Mouse (Mus musculus) neural tube, embryonic 12.5 days (tissue): ENCODE data around the gene Evi2b. TPM values are rescaled to one million over a fixed set of nuclear protein-coding genes. Genes with fewer than 3 reads are reported as not detected.

Experiments used
- ATAC-seq: fragments of 200-750 bp; cut with Nextera tagmentation; 2 replicates; pipeline ENCODE4 v1.8.0; 2017; ENCODE audit warnings: low read depth, mild to moderate bottlenecking, moderate TSS enrichment, moderate library complexity; ENCODE audit not compliant: low FRiP score
- H3K27ac ChIP-seq: fragments of 300-500 bp; sonication (generic); 2 replicates; pipeline ENCODE4 v1.5.1; 2016
- H3K27me3 ChIP-seq: fragments of 300-500 bp; sonication (generic); replicated peaks from 2 replicates; pipeline ENCODE4 v1.6.1; 2016; ENCODE audit warnings: mild to moderate bottlenecking
- H3K36me3 ChIP-seq: fragments of 300-500 bp; sonication (generic); 2 replicates; pipeline ENCODE4 v1.6.1; 2016; ENCODE audit warnings: mild to moderate bottlenecking
- H3K4me1 ChIP-seq: fragments of 300-500 bp; sonication (generic); 2 replicates; pipeline ENCODE4 v1.6.1; 2016
- H3K4me2 ChIP-seq: fragments of 300-500 bp; sonication (generic); replicated peaks from 2 replicates; pipeline ENCODE4 v1.6.1; 2016; ENCODE audit warnings: mild to moderate bottlenecking
- H3K4me3 ChIP-seq: fragments of 300-500 bp; sonication (generic); 2 replicates; pipeline ENCODE4 v1.5.1; 2016
- H3K9ac ChIP-seq: fragments of 300-500 bp; sonication (generic); 2 replicates; pipeline ENCODE4 v1.6.1; 2016; ENCODE audit warnings: mild to moderate bottlenecking
- H3K9me3 ChIP-seq: fragments of 300-500 bp; sonication (generic); 2 replicates; pipeline ENCODE4 v1.6.1; 2016; ENCODE audit warnings: mild to moderate bottlenecking
- WGBS: fragments of 180-500 bp; shearing (Covaris S2); methylation state at CpG from one replicate; pipeline ENCODE4 v1.1.7; 2016; 5-methylcytosine and 5-hydroxymethylcytosine counted together
- polyA plus RNA-seq: library from polyadenylated mRNA; unstranded; fragments of >200 nt; fragmentation: Nextera tagmentation; extraction: Ambion mirVana; gene quantifications from 2 replicates; pipeline ENCODE4 v1.2.1, GENCODE M21; 2016

The Evi2b gene
- 0.37 TPM in 1 of 2 replicates, not detected in the other for polyA plus RNA-seq

DNA sequence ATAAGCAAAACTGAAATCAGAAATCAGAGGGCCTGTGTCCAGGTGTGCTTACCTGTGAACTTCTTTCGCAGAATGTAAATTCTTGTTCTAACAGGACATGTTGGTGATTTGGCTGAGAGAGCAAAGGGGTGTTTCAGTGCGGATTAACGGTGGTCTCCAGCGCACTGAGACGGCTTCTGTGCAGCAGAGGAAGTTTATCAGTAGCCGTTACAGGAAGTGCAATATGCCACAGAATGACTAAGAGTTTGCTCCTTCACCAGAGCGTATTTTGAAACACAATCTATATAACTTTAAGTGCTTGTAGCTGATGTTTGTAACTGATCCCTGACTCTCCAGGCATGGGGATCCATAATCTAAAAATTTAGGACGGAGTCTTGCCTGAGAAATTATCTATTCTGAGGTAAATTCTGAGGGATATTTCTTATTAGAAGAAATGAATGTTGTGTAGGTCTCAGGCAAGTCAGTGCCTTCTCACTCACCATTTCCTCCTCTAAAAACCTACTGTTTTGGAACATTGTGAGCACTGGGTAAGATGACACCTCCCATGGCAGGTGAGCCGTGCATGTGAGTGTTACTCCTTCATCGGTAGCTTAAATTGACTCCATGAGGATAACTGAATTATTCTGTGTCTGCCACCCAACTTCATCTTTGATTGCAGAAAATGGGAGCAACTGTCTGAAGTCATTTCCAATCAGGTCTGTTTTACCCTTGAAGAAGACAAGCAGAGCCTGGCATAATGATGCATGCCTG lies at the start of gene Evi2b:
Evi2b (minus strand) TSS at position 203 of the 750 bp plus-strand sequence.
- no peak within 1 kb of the TSS for H3K27ac ChIP-seq
- 87% methylated on average over 10 of the region's 10 CpGs for WGBS

GRCm38 (mm10) chr11:79570319-79570718 lies 46.8 kb upstream of the Evi2b start:
- H3K9ac ChIP-seq = no peak overlapping the region
- ATAC-seq = no peak
- no peak overlapping the region for H3K4me3 ChIP-seq
- H3K27ac ChIP-seq = no peak overlapping the region
- H3K4me1 ChIP-seq = no peaks in the 10 kb centered on the region
- H3K27me3 ChIP-seq = no peaks in the 10 kb centered on the region
- no peaks in the 10 kb centered on the region for H3K9me3 ChIP-seq
- H3K4me2 ChIP-seq = no peak overlapping the region
- H3K36me3 ChIP-seq = peaks cover 76% of the 10 kb centered on the region
- WGBS = 87% methylated on average over 2 of the region's 2 CpGs

More for the DNA sequence above, at the start of gene Evi2b:
- no peak within 1 kb of the TSS for H3K9ac ChIP-seq
- ATAC-seq = no peak
- H3K4me1 ChIP-seq = no peaks in the 10 kb centered on the region
- no peak within 1 kb of the TSS for H3K4me3 ChIP-seq
- no peaks in the 10 kb centered on the region for H3K27me3 ChIP-seq
- H3K9me3 ChIP-seq = no peaks in the 10 kb centered on the region
- H3K36me3 ChIP-seq = peaks cover 2% of the 10 kb centered on the region; the same call in 1 of the 2 replicates
- H3K4me2 ChIP-seq = no peak within 1 kb of the TSS

DNA sequence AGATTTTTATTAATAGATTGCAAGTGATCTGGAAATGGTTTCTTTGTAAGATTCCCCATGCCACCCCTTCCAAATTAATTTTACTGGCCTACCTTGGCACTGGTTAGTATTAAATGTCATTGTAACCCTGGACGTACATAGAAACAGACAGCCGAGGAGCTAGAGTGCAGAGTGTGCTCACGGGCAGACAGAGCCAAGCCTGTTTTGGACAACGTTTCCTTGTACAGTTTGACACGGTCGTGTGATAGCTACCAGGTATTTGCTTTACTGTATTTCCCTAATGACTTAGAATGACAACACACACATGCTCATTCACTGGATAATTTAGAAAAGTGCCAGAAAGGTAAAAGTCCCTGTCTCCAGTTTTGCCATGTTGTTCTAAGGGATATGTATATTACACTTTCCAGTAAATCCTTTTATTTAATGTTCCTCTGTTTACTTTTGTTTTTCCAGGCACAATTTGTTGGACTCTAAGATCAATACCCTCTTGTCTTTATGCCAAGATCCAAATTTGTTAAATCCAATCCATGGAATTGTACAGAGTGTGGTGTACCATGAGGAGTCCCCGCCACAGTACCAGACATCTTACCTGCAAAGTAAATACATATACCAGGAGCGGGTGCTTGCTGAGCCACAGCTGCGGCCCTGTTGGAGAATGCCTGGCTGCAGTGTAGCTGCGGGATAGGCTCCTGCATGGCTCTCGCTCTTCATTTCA lies 44.8 kb upstream of the Evi2b start:
- H3K4me1 ChIP-seq = no peaks in the 10 kb centered on the region
- H3K4me3 ChIP-seq = no peak overlapping the region
- no peaks in the 10 kb centered on the region for H3K27me3 ChIP-seq
- H3K4me2 ChIP-seq = no peak overlapping the region
- H3K27ac ChIP-seq = no peak overlapping the region
- WGBS = 92% methylated on average over 11 of the region's 11 CpGs
- ATAC-seq = no peak
- H3K36me3 ChIP-seq = peaks cover 69% of the 10 kb centered on the region
- no peaks in the 10 kb centered on the region for H3K9me3 ChIP-seq
- no peak overlapping the region for H3K9ac ChIP-seq

- Histone ChIP-seq H3K4me3 (no peak overlapping the region), H3K36me3 (peaks cover 80% of the 10 kb centered on the region), H3K27ac (no peak overlapping the region), H3K4me2 (no peak overlapping the region), H3K9me3 (no peaks in the 10 kb centered on the region), H3K4me1 (no peaks in the 10 kb centered on the region), H3K27me3 (no peaks in the 10 kb centered on the region), H3K9ac (no peak overlapping the region)
- WGBS = 76% methylated on average over 1 of the region's 1 CpGs
- ATAC-seq = no peak
These were observed 43.4 kb upstream of the Evi2b start for GRCm38 (mm10) chr11:79566947-79567346.

- Histone ChIP-seq H3K4me2 (no peak overlapping the region), H3K27me3 (no peaks in the 10 kb centered on the region), H3K9me3 (no peaks in the 10 kb centered on the region), H3K9ac (no peak overlapping the region), H3K36me3 (peaks cover 71% of the 10 kb centered on the region), H3K4me3 (no peak overlapping the region), H3K4me1 (no peaks in the 10 kb centered on the region), H3K27ac (no peak overlapping the region)
- WGBS = 92% methylated on average over 7 of the region's 7 CpGs
- ATAC-seq = no peak
These were observed 39.9 kb upstream of the Evi2b start for GRCm38 (mm10) chr11:79563493-79563892.

DNA sequence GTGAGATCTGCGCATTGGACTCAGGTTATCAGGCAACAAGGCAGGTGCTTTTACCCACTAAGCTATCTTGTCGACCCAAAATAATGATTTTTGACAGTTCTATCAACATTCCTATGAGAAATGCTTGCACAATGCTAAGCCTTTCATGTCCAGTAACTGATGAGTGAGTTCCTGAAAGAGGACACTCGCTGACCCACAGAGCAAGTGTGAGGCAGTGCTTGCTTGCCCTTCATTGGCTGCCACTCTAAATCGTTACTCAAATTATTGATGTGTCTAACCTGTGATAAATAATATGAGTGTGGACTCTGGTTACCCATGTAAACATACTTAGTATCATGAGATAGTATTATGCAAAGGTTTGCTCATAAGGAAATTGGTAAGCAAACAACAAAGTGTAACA lies 37.0 kb upstream of the Evi2b start:
- Histone ChIP-seq H3K27me3 (no peaks in the 10 kb centered on the region), H3K36me3 (peaks cover 64% of the 10 kb centered on the region), H3K4me1 (no peaks in the 10 kb centered on the region), H3K9me3 (no peaks in the 10 kb centered on the region), H3K9ac (no peak overlapping the region), H3K4me3 (no peak overlapping the region), H3K27ac (no peak overlapping the region), H3K4me2 (no peak overlapping the region)
- no peak for ATAC-seq
- WGBS = 93% methylated on average over 4 of the region's 4 CpGs

DNA sequence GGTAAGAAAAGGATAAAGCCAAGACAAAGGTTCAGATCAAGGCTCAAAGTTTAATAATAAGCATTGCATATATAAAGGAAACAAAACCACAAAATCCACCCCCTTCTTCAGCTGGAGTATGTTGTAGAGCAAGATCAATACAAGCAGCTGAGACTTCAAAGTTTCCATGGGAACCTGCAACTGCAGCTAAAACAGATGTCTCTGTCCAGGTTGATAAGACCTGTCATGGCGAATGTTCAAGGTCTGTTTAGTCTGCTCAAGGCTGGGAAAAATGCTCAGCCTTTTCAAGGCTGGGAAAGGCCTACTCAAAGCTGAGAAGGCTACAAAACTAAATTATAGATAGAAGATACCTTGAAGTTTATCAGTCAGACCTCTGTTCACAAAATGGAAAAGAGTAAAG lies 29.1 kb upstream of the Evi2b start:
- no peak for ATAC-seq
- H3K4me3 ChIP-seq = no peak overlapping the region
- H3K36me3 ChIP-seq = peaks cover 74% of the 10 kb centered on the region
- 93% methylated on average over 1 of the region's 1 CpGs for WGBS
- no peaks in the 10 kb centered on the region for H3K9me3 ChIP-seq
- H3K27ac ChIP-seq = no peak overlapping the region
- H3K4me1 ChIP-seq = no peaks in the 10 kb centered on the region
- H3K27me3 ChIP-seq = no peaks in the 10 kb centered on the region
- no peak overlapping the region for H3K9ac ChIP-seq
- H3K4me2 ChIP-seq = no peak overlapping the region

- no peak overlapping the region for H3K27ac ChIP-seq
- no peaks in the 10 kb centered on the region for H3K9me3 ChIP-seq
- H3K27me3 ChIP-seq = no peaks in the 10 kb centered on the region
- peaks cover 15% of the 10 kb centered on the region for H3K36me3 ChIP-seq
- H3K4me1 ChIP-seq = no peaks in the 10 kb centered on the region
- no peak overlapping the region for H3K4me3 ChIP-seq
- WGBS = 95% methylated on average over 3 of the region's 3 CpGs
- H3K4me2 ChIP-seq = no peak overlapping the region
- no peak for ATAC-seq
- no peak overlapping the region for H3K9ac ChIP-seq
These were observed 12.7 kb upstream of the Evi2b start for GRCm38 (mm10) chr11:79536293-79536692.

DNA sequence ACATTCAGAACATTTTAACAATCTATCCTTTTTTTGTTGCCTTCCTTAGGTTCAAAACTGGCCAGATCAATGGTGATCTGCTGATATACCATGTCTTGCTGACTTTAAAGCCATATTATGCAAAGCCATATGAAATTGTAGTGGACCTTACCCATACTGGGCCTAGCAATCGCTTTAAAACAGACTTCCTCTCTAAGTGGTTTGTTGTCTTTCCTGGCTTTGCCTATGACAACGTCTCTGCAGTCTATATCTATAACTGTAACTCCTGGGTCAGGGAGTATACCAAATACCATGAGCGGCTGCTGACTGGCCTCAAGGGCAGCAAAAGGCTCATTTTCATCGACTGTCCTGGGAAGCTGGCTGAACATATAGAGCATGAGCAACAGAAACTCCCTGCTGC lies 12.0 kb upstream of the Evi2b start:
- Histone ChIP-seq H3K27ac (no peak overlapping the region), H3K9me3 (no peaks in the 10 kb centered on the region), H3K27me3 (no peaks in the 10 kb centered on the region), H3K36me3 (peaks cover 11% of the 10 kb centered on the region; the same call in 1 of the 2 replicates), H3K4me1 (no peaks in the 10 kb centered on the region), H3K4me3 (no peak overlapping the region), H3K9ac (no peak overlapping the region), H3K4me2 (no peak overlapping the region)
- no peak for ATAC-seq
- WGBS = 89% methylated on average over 4 of the region's 4 CpGs

DNA sequence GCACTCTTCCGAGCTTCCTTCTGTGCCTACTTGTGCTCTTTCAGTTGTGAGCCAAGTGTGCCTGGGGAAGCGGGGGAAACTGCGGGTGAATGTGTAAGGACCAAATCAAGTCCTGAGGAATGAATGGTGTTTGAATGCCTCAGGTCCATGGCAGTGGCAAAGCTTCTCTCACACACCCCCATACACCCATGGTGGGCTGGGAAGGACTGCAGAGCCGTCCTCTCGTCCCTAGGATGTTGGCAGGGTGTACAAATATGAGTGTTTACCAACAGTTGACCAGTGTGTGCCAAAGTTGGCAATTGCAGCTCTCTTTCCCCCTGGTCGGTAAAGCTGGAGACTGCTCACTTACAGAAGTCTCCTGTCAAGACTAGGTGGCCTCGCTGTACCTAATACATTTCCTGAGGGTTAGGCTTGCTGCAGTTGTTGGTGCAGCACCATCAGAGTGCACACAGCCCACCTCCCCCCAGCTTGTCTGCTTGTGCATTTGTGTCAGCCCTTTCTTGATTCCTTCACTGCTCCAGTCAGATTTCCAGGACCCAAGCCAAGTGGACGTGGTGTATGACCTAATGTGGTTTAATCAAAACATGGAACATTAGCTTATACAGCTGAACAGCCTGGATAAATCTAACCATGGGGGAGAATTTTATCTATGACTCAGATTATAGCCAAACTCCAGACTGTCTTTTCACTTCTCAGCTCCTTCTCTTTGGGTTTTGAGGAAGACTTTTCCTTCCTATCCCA lies 10.6 kb upstream of the Evi2b start:
- no peaks in the 10 kb centered on the region for H3K9me3 ChIP-seq
- H3K27ac ChIP-seq = no peak overlapping the region
- no peak for ATAC-seq
- no peak overlapping the region for H3K4me3 ChIP-seq
- 90% methylated on average over 8 of the region's 8 CpGs for WGBS
- H3K9ac ChIP-seq = no peak overlapping the region
- H3K36me3 ChIP-seq = 0 out of 2 replicates have a peak, but pooled peaks cover 3% of the 10 kb centered on the region
- H3K27me3 ChIP-seq = no peaks in the 10 kb centered on the region
- no peak overlapping the region for H3K4me2 ChIP-seq
- H3K4me1 ChIP-seq = no peaks in the 10 kb centered on the region

DNA sequence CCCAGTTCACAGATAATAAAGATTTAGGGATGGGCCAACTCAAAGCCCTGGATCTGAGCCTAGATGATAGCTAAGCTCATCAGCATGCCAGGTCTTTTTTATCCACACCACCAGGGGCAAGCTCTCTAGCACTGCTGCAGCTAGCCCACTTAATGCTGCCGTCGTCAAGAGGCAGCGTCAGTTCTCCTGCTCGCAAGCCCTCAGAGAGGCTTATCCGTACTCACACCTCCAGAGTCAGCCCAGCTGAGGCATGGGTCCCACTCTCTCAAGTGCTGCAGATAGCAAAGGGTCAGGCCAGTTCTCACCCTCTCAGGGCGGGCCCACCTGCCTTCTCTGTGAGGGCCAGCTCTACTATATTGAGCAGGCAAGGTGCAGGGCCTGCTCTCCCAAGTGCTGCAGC lies 9.7 kb upstream of the Evi2b start:
- no peaks in the 10 kb centered on the region for H3K9me3 ChIP-seq
- H3K4me2 ChIP-seq = no peak overlapping the region
- no peaks in the 10 kb centered on the region for H3K27me3 ChIP-seq
- H3K4me1 ChIP-seq = no peaks in the 10 kb centered on the region
- H3K36me3 ChIP-seq = 0 out of 2 replicates have a peak, but pooled peaks cover 5% of the 10 kb centered on the region
- H3K4me3 ChIP-seq = no peak overlapping the region
- WGBS = 91% methylated on average over 6 of the region's 6 CpGs
- no peak overlapping the region for H3K9ac ChIP-seq
- ATAC-seq = no peak
- no peak overlapping the region for H3K27ac ChIP-seq

DNA sequence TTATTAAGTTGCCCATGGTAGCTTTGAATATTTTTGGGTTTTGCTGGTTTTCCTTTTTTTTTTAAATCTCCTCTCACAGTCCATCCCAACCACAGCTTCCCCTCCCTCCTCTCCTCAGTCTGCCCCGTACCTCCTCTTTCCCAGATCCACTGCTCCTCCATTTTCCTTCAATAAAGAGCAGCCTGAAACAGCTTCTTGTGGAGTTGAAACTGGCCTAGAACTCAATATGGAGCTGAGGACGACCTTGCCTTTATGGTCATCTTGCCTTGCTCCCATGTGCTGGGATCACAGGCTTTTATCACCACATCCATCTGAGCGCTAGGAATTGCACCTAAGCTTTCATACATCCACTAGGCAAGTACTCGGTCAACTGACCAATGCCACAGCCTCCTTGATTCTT lies 7.9 kb upstream of the Evi2b start:
- ATAC-seq = no peak
- Histone ChIP-seq H3K27ac (no peak overlapping the region), H3K9ac (no peak overlapping the region), H3K9me3 (no peaks in the 10 kb centered on the region), H3K4me2 (no peak overlapping the region), H3K4me1 (no peaks in the 10 kb centered on the region), H3K27me3 (no peaks in the 10 kb centered on the region), H3K4me3 (no peak overlapping the region), H3K36me3 (peaks cover 2% of the 10 kb centered on the region; the same call in 1 of the 2 replicates)
- 91% methylated on average over 4 of the region's 4 CpGs for WGBS
